In the genomic region with DNA sequence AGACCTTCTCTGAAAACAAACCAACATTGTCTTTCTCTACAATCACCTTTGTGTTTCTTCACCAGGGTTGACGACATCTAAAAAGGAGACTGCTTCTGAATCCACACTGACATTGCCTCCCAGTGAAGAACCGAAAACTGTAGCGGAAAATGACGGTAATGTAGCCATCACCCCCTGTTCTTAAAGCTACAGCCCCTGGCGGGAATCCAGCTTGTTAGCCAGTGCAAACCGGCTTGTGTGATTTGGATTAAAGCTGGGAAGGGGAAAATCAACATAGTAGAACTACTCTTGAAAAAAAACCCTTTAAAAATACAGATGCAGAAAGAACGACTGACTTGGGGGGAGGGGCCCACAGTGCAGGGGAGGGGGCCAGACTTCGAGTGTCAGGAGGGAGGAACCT, we compare ENCODE assay signal across 26 mouse cellular contexts. TPM values are rescaled to one million over a fixed set of nuclear protein-coding genes. Genes with fewer than 3 reads are reported as not detected.
DNase-seq lines count a peak whose midpoint lies in the region; ATAC-seq and TF ChIP-seq lines count a peak whose summit lies in the region.
"Had no signal": no experiment of that assay in that cellular context is flagged by ENCODE, and none has a peak within 500 bp of the region (broad histone marks: within the 10 kb centered on the region; RNA-seq: fewer than 3 reads in every experiment).

No protein-coding gene starts in this region.

- H3K27ac ChIP-seq in forebrain, embryonic 14.5 days (ENCODE audit: low read depth, low read length): no peak overlapping the region
- no peak overlapping the region for H3K27ac ChIP-seq in forebrain, embryonic 13.5 days
- H3K27ac ChIP-seq in left cerebral cortex, adult 2 months: no peak overlapping the region
- no peak overlapping the region for H3K27ac ChIP-seq in midbrain, embryonic 11.5 days (ENCODE audit: low read depth, low read length)
- no peak overlapping the region for H3K27ac ChIP-seq in midbrain, embryonic 13.5 days
- H3K27ac ChIP-seq: embryonic facial prominence, embryonic 12.5 days; gastrocnemius, adult 2 months; heart, embryonic 10.5 days; hindbrain, embryonic 10.5 days; intestine, embryonic 15.5 days; kidney, embryonic 15.5 days; limb, embryonic 12.5 days; liver, embryonic 15.5 days; neural tube, embryonic 13.5 days; stomach, postnatal 0 days had no signal

- TF ChIP-seq CTCF in left cerebral cortex, adult 2 months (IDR thresholded peaks at IDR 0.05): no peak

- no peak overlapping the region for H3K9ac ChIP-seq in forebrain, embryonic 14.5 days (ENCODE audit: low read length)
- H3K9ac ChIP-seq in forebrain, embryonic 13.5 days: no peak overlapping the region
- H3K9ac ChIP-seq in midbrain, embryonic 11.5 days (ENCODE audit: low read length): no peak overlapping the region
- H3K9ac ChIP-seq in midbrain, embryonic 13.5 days (replicated peaks): no peak overlapping the region
- H3K9ac ChIP-seq: embryonic facial prominence, embryonic 12.5 days; forebrain, embryonic 12.5 days; intestine, embryonic 15.5 days; kidney, embryonic 15.5 days; limb, embryonic 12.5 days; liver, embryonic 15.5 days; neural tube, embryonic 13.5 days had no signal

- H3K4me1 ChIP-seq in forebrain, embryonic 14.5 days (ENCODE audit: control insufficient read depth, insufficient read depth, low read length): no peaks in the 10 kb centered on the region
- H3K4me1 ChIP-seq in forebrain, embryonic 13.5 days: peaks cover 3% of the 10 kb centered on the region; the same call in 1 of the 2 replicates
- H3K4me1 ChIP-seq in midbrain, embryonic 11.5 days (ENCODE audit: control insufficient read depth, insufficient read depth, low read length): no peaks in the 10 kb centered on the region
- H3K4me1 ChIP-seq in midbrain, embryonic 13.5 days (replicated peaks): no peaks in the 10 kb centered on the region
- H3K4me1 ChIP-seq: embryonic facial prominence, embryonic 12.5 days; forebrain, embryonic 12.5 days; liver, embryonic 15.5 days had no signal

- H3K27me3 ChIP-seq in forebrain, embryonic 14.5 days (replicated peaks; ENCODE audit: control insufficient read depth, insufficient read depth, low read length): no peaks in the 10 kb centered on the region
- H3K27me3 ChIP-seq in forebrain, embryonic 13.5 days: no peaks in the 10 kb centered on the region
- no peaks in the 10 kb centered on the region for H3K27me3 ChIP-seq in midbrain, embryonic 11.5 days (ENCODE audit: control insufficient read depth, insufficient read depth, low read length)
- no peaks in the 10 kb centered on the region for H3K27me3 ChIP-seq in midbrain, embryonic 13.5 days
- H3K27me3 ChIP-seq: embryonic facial prominence, embryonic 12.5 days; forebrain, embryonic 12.5 days; intestine, embryonic 15.5 days; kidney, embryonic 15.5 days; liver, embryonic 15.5 days; neural tube, embryonic 13.5 days; Patski had no signal

- H3K4me3 ChIP-seq in forebrain, embryonic 14.5 days (ENCODE audit: low read depth, low read length): no peak overlapping the region
- H3K4me3 ChIP-seq in forebrain, embryonic 13.5 days: no peak overlapping the region
- no peak overlapping the region for H3K4me3 ChIP-seq in left cerebral cortex, adult 2 months
- no peak overlapping the region for H3K4me3 ChIP-seq in midbrain, embryonic 11.5 days (ENCODE audit: low read depth, low read length)
- H3K4me3 ChIP-seq in midbrain, embryonic 13.5 days (replicated peaks): no peak overlapping the region
- H3K4me3 ChIP-seq: embryonic facial prominence, embryonic 12.5 days; erythroblast, embryonic 14.5 days; forebrain, embryonic 12.5 days; gastrocnemius, adult 2 months; heart, embryonic 10.5 days; hindbrain, embryonic 10.5 days; intestine, embryonic 15.5 days; kidney, embryonic 15.5 days; limb, embryonic 12.5 days; liver, embryonic 15.5 days; myocyte; neural tube, embryonic 13.5 days had no signal

- peak; percentile 58 for DNase-seq in forebrain, embryonic 14.5 days (ENCODE audit: low spot score)
- DNase-seq in left cerebral cortex, postnatal 4 days: peak; percentile 23
- no peak for DNase-seq in left cerebral cortex, adult 2 months (ENCODE audit: extremely low spot score in 1 of 2, low spot score in 2 of 2)
- peak; percentile 85 for DNase-seq in midbrain, embryonic 11.5 days (ENCODE audit: low spot score, missing footprints)
- DNase-seq in retina, postnatal 7 days (ENCODE audit: low read depth, low spot score): peak; percentile 16
- DNase-seq: adrenal gland, postnatal 36 days; cerebellum, adult 11 months; gastrocnemius, adult 2 months; thymus, adult 2 months had no signal

- WGBS in forebrain, embryonic 14.5 days: 31% methylated on average over 8 of the region's 8 CpGs
- WGBS in forebrain, embryonic 13.5 days: 48% methylated on average over 8 of the region's 8 CpGs
- WGBS in midbrain, embryonic 11.5 days: 77% methylated on average over 8 of the region's 8 CpGs
- WGBS in midbrain, embryonic 13.5 days: 72% methylated on average over 8 of the region's 8 CpGs

- H3K9me3 ChIP-seq in forebrain, embryonic 14.5 days (replicated peaks; ENCODE audit: control insufficient read depth, low read length): no peaks in the 10 kb centered on the region
- no peaks in the 10 kb centered on the region for H3K9me3 ChIP-seq in forebrain, embryonic 13.5 days (replicated peaks)
- H3K9me3 ChIP-seq in midbrain, embryonic 11.5 days (ENCODE audit: control insufficient read depth, low read length): no peaks in the 10 kb centered on the region
- H3K9me3 ChIP-seq in midbrain, embryonic 13.5 days: no peaks in the 10 kb centered on the region
- H3K9me3 ChIP-seq: embryonic facial prominence, embryonic 12.5 days; forebrain, embryonic 12.5 days; heart, embryonic 10.5 days; hindbrain, embryonic 10.5 days; intestine, embryonic 15.5 days; kidney, embryonic 15.5 days; limb, embryonic 12.5 days; liver, embryonic 15.5 days; neural tube, embryonic 13.5 days had no signal

- H3K4me2 ChIP-seq in forebrain, embryonic 14.5 days (ENCODE audit: low read length): no peak overlapping the region
- no peak overlapping the region for H3K4me2 ChIP-seq in forebrain, embryonic 13.5 days
- H3K4me2 ChIP-seq in midbrain, embryonic 11.5 days: no peak overlapping the region
- H3K4me2 ChIP-seq in midbrain, embryonic 13.5 days (replicated peaks): no peak overlapping the region
- H3K4me2 ChIP-seq: embryonic facial prominence, embryonic 12.5 days; forebrain, embryonic 12.5 days; intestine, embryonic 15.5 days; kidney, embryonic 15.5 days; limb, embryonic 12.5 days; liver, embryonic 15.5 days; neural tube, embryonic 13.5 days had no signal

- no peak for ATAC-seq in forebrain, embryonic 14.5 days
- ATAC-seq in forebrain, embryonic 13.5 days: no peak
- no peak for ATAC-seq in midbrain, embryonic 11.5 days (ENCODE audit: low FRiP score)
- no peak for ATAC-seq in midbrain, embryonic 13.5 days
- ATAC-seq: intestine, embryonic 15.5 days; midbrain, embryonic 16.5 days; Patski had no signal

- intact Hi-C loops in left cerebral cortex, postnatal 4 days (cut with DNase I): no loop called here
- intact Hi-C loops in left cerebral cortex, adult 2 months (cut with DNase I): no loop called here

- peaks cover 40% of the 10 kb centered on the region for H3K36me3 ChIP-seq in forebrain, embryonic 14.5 days (ENCODE audit: control insufficient read depth, insufficient read depth, low read length)
- peaks cover 31% of the 10 kb centered on the region for H3K36me3 ChIP-seq in forebrain, embryonic 13.5 days (ENCODE audit: poor library complexity, severe bottlenecking)
- H3K36me3 ChIP-seq in midbrain, embryonic 11.5 days (ENCODE audit: control insufficient read depth, insufficient read depth, low read length): no peaks in the 10 kb centered on the region
- H3K36me3 ChIP-seq in midbrain, embryonic 13.5 days: peaks cover 33% of the 10 kb centered on the region
- H3K36me3 ChIP-seq: embryonic facial prominence, embryonic 12.5 days; G1E; intestine, embryonic 15.5 days; limb, embryonic 12.5 days; liver, embryonic 15.5 days had no signal

RNA-seq across cellular contexts. Expression of gene Clip4, which starts 59.4 kb away (rescaled TPM):
- 6.9 and 8.0 TPM in 2 replicates for polyA plus RNA-seq in forebrain, embryonic 14.5 days (2014; fragmentation: Nextera tagmentation; extraction: Ambion mirVana)
- 7.4 and 9.0 TPM in 2 replicates for polyA plus RNA-seq in forebrain, embryonic 13.5 days (2015; fragmentation: Nextera tagmentation; extraction: Ambion mirVana)
- 10 to 100 TPM; 33.2 to 36.7 TPM for total RNA-seq in left cerebral cortex, postnatal 4 days (2021)
- total RNA-seq in left cerebral cortex, adult 2 months (2021): 10 to 100 TPM; 71.9 to 74.0 TPM
- 5.3 and 5.7 TPM in 2 replicates for polyA plus RNA-seq in midbrain, embryonic 11.5 days (2014; fragmentation: Nextera tagmentation; extraction: Ambion mirVana)
- 9.1 and 9.3 TPM in 2 replicates for polyA plus RNA-seq in midbrain, embryonic 13.5 days (2015; fragmentation: Nextera tagmentation; extraction: Ambion mirVana)
- polyA plus RNA-seq: erythroblast, embryonic 14.5 days; G1E had no signal

Comparison
In these comparisons a context has a peak if more than half of its experiments do, and no peak if none do; other contexts are left out.
1. DNase-seq: peak in forebrain, embryonic 14.5 days (single experiment), left cerebral cortex, postnatal 4 days (single experiment), midbrain, embryonic 11.5 days (single experiment) and retina, postnatal 7 days (single experiment); none in left cerebral cortex, adult 2 months (0 of 2).